ENCODE assay signal across 19 mouse cellular contexts in the genomic region with DNA sequence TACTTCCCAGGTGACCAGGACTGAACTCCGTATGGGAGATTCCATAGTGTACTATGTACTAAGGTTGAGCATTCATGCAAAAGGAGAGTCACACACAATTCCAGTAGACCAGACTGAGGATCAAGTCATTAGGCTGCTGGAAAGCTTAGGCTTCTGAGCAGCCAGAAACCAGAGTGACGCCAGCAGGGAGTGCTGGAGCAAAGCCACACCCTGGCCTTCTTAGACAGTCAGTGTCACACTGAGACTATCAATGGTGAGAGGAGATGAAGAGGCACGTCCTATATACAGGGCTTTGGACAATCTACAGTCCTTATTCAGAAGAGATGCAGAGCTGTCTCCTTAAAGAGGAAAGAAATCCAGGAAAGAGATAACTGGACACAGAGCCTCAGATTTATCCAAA.
DNase-seq lines count a peak whose midpoint lies in the region; ATAC-seq lines count a peak whose summit lies in the region.
"Had no signal": no experiment of that assay in that cellular context is flagged by ENCODE, and none has a peak within 500 bp of the region (broad histone marks: within the 10 kb centered on the region; RNA-seq: fewer than 3 reads in every experiment).

No protein-coding gene starts in this region.

- H3K27ac ChIP-seq in heart, embryonic 11.5 days (ENCODE audit: low read depth, low read length): no peak overlapping the region
- H3K27ac ChIP-seq: forebrain, embryonic 12.5 days; liver, embryonic 12.5 days; stomach, postnatal 0 days had no signal

- no peak overlapping the region for H3K4me2 ChIP-seq in heart, embryonic 11.5 days
- H3K4me2 ChIP-seq: forebrain, embryonic 12.5 days; liver, embryonic 12.5 days; lung, embryonic 14.5 days; neural tube, embryonic 13.5 days had no signal

- DNase-seq in heart, adult 11 months: peak; percentile 59
- peak; percentile 6 for DNase-seq in lung, postnatal 10 days
- DNase-seq in lung, postnatal 14 days: no peak
- peak; percentile 48 for DNase-seq in cerebellum, adult 11-12 months
- peak; percentile 74 to 84 for DNase-seq in cerebellum, postnatal 14 days
- no peak for DNase-seq in urinary bladder, postnatal 4 days (ENCODE audit: low spot score in 2 of 2)
- DNase-seq in natural killer cell, adult 2 months (ENCODE audit: low spot score in 2 of 2): no peak
- DNase-seq: adrenal gland, postnatal 25 days; B cell, adult 2 months; kidney, postnatal 4 days; layer of hippocampus, postnatal 36 days; lung, embryonic 14.5 days; right cerebral cortex, postnatal 25 days had no signal

- H3K9me3 ChIP-seq in heart, embryonic 11.5 days (replicated peaks; ENCODE audit: control insufficient read depth, low read length): no peaks in the 10 kb centered on the region
- H3K9me3 ChIP-seq: forebrain, embryonic 12.5 days; liver, embryonic 12.5 days; neural tube, embryonic 13.5 days had no signal

- 63% methylated on average over 3 of the region's 3 CpGs for WGBS in heart, embryonic 11.5 days (ENCODE audit: insufficient replicate concordance)

- H3K4me1 ChIP-seq in heart, embryonic 11.5 days (ENCODE audit: control insufficient read depth, insufficient read depth, low read length): peaks cover 4% of the 10 kb centered on the region; the same call in 1 of the 2 replicates
- H3K4me1 ChIP-seq: liver, embryonic 12.5 days had no signal

- H3K27me3 ChIP-seq in heart, embryonic 11.5 days (ENCODE audit: control insufficient read depth, insufficient read depth, low read length): no peaks in the 10 kb centered on the region
- H3K27me3 ChIP-seq: forebrain, embryonic 12.5 days; liver, embryonic 12.5 days; neural tube, embryonic 13.5 days had no signal

- H3K4me3 ChIP-seq in heart, embryonic 11.5 days (ENCODE audit: low read depth, low read length): no peak overlapping the region
- H3K4me3 ChIP-seq: forebrain, embryonic 12.5 days; liver, embryonic 12.5 days; neural tube, embryonic 13.5 days had no signal

- no peak for ATAC-seq in heart, embryonic 11.5 days (replicated peaks; ENCODE audit: insufficient number of reproducible peaks, low FRiP score, low TSS enrichment)
- ATAC-seq: liver, embryonic 12.5 days; Patski had no signal

- H3K9ac ChIP-seq in heart, embryonic 11.5 days (ENCODE audit: low read depth, low read length): no peak overlapping the region
- H3K9ac ChIP-seq: forebrain, embryonic 12.5 days; liver, embryonic 12.5 days; lung, embryonic 14.5 days; neural tube, embryonic 13.5 days had no signal

- H3K36me3 ChIP-seq in heart, embryonic 11.5 days (ENCODE audit: control insufficient read depth, insufficient read depth, low read length): no peaks in the 10 kb centered on the region
- H3K36me3 ChIP-seq: forebrain, embryonic 12.5 days; liver, embryonic 12.5 days had no signal

Comparison
In these comparisons a context has a peak if more than half of its experiments do, and no peak if none do; other contexts are left out.
1. DNase-seq: peak in heart, adult 11 months (single experiment), lung, postnatal 10 days (single experiment), cerebellum, adult 11-12 months (single experiment) and cerebellum, postnatal 14 days (2 of 2); none in lung, postnatal 14 days (single experiment), urinary bladder, postnatal 4 days (0 of 2) and natural killer cell, adult 2 months (0 of 2).